Mouse (Mus musculus) limb, embryonic 15.5 days (tissue): Measurements from ENCODE around the gene Slc9c1. TPM values are rescaled to one million over a fixed set of nuclear protein-coding genes. Genes with fewer than 3 reads are reported as not detected.
A peak's percentile ranks its signal among the peaks of the same experiment; 100 is the strongest.

Experiments
- ATAC-seq: fragments of 200-750 bp; cut with Nextera tagmentation; 2 replicates; pipeline ENCODE4 v1.8.0; 2017; ENCODE audit warnings: low read depth, moderate TSS enrichment; ENCODE audit not compliant: insufficient number of reproducible peaks, low FRiP score, low TSS enrichment
- H3K27ac ChIP-seq: fragments of 300-500 bp; sonication (generic); 2 replicates; pipeline ENCODE4 v1.5.1; 2015; ENCODE audit warnings: moderate library complexity, mild to moderate bottlenecking, inconsistent platforms
- H3K27me3 ChIP-seq: fragments of 300-500 bp; sonication (generic); 2 replicates; pipeline ENCODE4 v1.6.1; 2015; ENCODE audit warnings: inconsistent platforms
- H3K36me3 ChIP-seq: fragments of 300-500 bp; sonication (generic); 2 replicates; pipeline ENCODE4 v1.6.1; 2015; ENCODE audit warnings: inconsistent platforms
- H3K4me1 ChIP-seq: fragments of 300-500 bp; sonication (generic); 2 replicates; pipeline ENCODE4 v1.6.1; 2015; ENCODE audit warnings: inconsistent platforms
- H3K4me2 ChIP-seq: fragments of 300-500 bp; sonication (generic); 2 replicates; pipeline ENCODE4 v1.6.1; 2015; ENCODE audit warnings: mild to moderate bottlenecking, inconsistent platforms
- H3K4me3 ChIP-seq: fragments of 300-500 bp; sonication (generic); 2 replicates; pipeline ENCODE4 v1.5.1; 2015; ENCODE audit warnings: mild to moderate bottlenecking, inconsistent platforms
- H3K9ac ChIP-seq: fragments of 300-500 bp; sonication (generic); 2 replicates; pipeline ENCODE4 v1.6.1; 2015; ENCODE audit warnings: inconsistent platforms
- H3K9me3 ChIP-seq: fragments of 300-500 bp; sonication (generic); 2 replicates; pipeline ENCODE4 v1.6.1; 2016; ENCODE audit warnings: inconsistent platforms
- WGBS: fragments of 180-500 bp; shearing (Covaris S2); methylation state at CpG from one replicate; pipeline ENCODE4 v1.1.7; 2015; 5-methylcytosine and 5-hydroxymethylcytosine counted together
- polyA plus RNA-seq: library from polyadenylated mRNA; unstranded; fragments of >200 nt; fragmentation: Nextera tagmentation; extraction: Ambion mirVana; gene quantifications from 2 replicates; pipeline ENCODE4 v1.2.1, GENCODE M21; 2015

Slc9c1 gene
- polyA plus RNA-seq, 1 experiment from 2014 or later = not detected

GRCm38 (mm10) chr16:45629497-45630105 is 94.5 kb downstream of the Slc9c1 start:
- Histone ChIP-seq H3K9ac (no peak overlapping the region), H3K27me3 (no peaks in the 10 kb centered on the region), H3K27ac (no peak overlapping the region), H3K9me3 (no peaks in the 10 kb centered on the region), H3K4me1 (0 out of 2 replicates have a peak, but pooled peaks cover 3% of the 10 kb centered on the region), H3K4me3 (no peak overlapping the region), H3K4me2 (no peak overlapping the region), H3K36me3 (no peaks in the 10 kb centered on the region)
- ATAC-seq = no peak
- WGBS = 76% methylated on average over 8 of the region's 8 CpGs

GRCm38 (mm10) chr16:45630347-45630960 is 95.3 kb downstream of the Slc9c1 start:
- ATAC-seq = no peak
- H3K36me3 ChIP-seq = no peaks in the 10 kb centered on the region
- H3K27me3 ChIP-seq = no peaks in the 10 kb centered on the region
- no peaks in the 10 kb centered on the region for H3K9me3 ChIP-seq
- no peak overlapping the region for H3K4me2 ChIP-seq
- H3K4me1 ChIP-seq = 0 out of 2 replicates have a peak, but pooled peaks cover 3% of the 10 kb centered on the region
- H3K9ac ChIP-seq = no peak overlapping the region
- no peak overlapping the region for H3K4me3 ChIP-seq
- no peak overlapping the region for H3K27ac ChIP-seq
- WGBS = 40% methylated on average over 5 of the region's 5 CpGs

GRCm38 (mm10) chr16:45632420-45632819 is 97.3 kb downstream of the Slc9c1 start:
- Histone ChIP-seq H3K27ac (no peak overlapping the region), H3K9ac (no peak overlapping the region), H3K27me3 (no peaks in the 10 kb centered on the region), H3K4me3 (no peak overlapping the region), H3K36me3 (no peaks in the 10 kb centered on the region), H3K4me1 (0 out of 2 replicates have a peak, but pooled peaks cover 3% of the 10 kb centered on the region), H3K4me2 (no peak overlapping the region), H3K9me3 (no peaks in the 10 kb centered on the region)
- no peak for ATAC-seq
- 73% methylated on average over 4 of the region's 4 CpGs for WGBS

GRCm38 (mm10) chr16:45635826-45636225 is 100.7 kb downstream of the Slc9c1 start:
- H3K9ac ChIP-seq = no peak overlapping the region
- no peak overlapping the region for H3K4me3 ChIP-seq
- H3K27me3 ChIP-seq = no peaks in the 10 kb centered on the region
- no peak overlapping the region for H3K4me2 ChIP-seq
- WGBS = 73% methylated on average over 2 of the region's 2 CpGs
- no peak for ATAC-seq
- no peaks in the 10 kb centered on the region for H3K36me3 ChIP-seq
- no peaks in the 10 kb centered on the region for H3K4me1 ChIP-seq
- no peak overlapping the region for H3K27ac ChIP-seq
- H3K9me3 ChIP-seq = no peaks in the 10 kb centered on the region

- H3K27ac ChIP-seq = no peak overlapping the region
- H3K9ac ChIP-seq = no peak overlapping the region
- ATAC-seq = no peak
- H3K9me3 ChIP-seq = no peaks in the 10 kb centered on the region
- no peak overlapping the region for H3K4me2 ChIP-seq
- H3K27me3 ChIP-seq = no peaks in the 10 kb centered on the region
- 0 out of 2 replicates have a peak, but pooled peaks cover 2% of the 10 kb centered on the region for H3K4me1 ChIP-seq
- no peaks in the 10 kb centered on the region for H3K36me3 ChIP-seq
- H3K4me3 ChIP-seq = no peak overlapping the region
- 70% methylated on average over 10 of the region's 10 CpGs for WGBS
Observed at GRCm38 (mm10) chr16:45640070-45640762, 105.1 kb downstream of the Slc9c1 start.

GRCm38 (mm10) chr16:45641301-45641700 is 106.2 kb downstream of the Slc9c1 start:
- no peak overlapping the region for H3K4me3 ChIP-seq
- 58% methylated on average over 3 of the region's 3 CpGs for WGBS
- H3K9ac ChIP-seq = no peak overlapping the region
- H3K27me3 ChIP-seq = no peaks in the 10 kb centered on the region
- 0 out of 2 replicates have a peak, but pooled peaks cover 2% of the 10 kb centered on the region for H3K4me1 ChIP-seq
- ATAC-seq = no peak
- no peaks in the 10 kb centered on the region for H3K36me3 ChIP-seq
- no peak overlapping the region for H3K27ac ChIP-seq
- no peak overlapping the region for H3K4me2 ChIP-seq
- H3K9me3 ChIP-seq = no peaks in the 10 kb centered on the region

- Histone ChIP-seq H3K36me3 (no peaks in the 10 kb centered on the region), H3K4me1 (0 out of 2 replicates have a peak, but pooled peaks cover 2% of the 10 kb centered on the region), H3K27ac (no peak overlapping the region), H3K4me3 (no peak overlapping the region), H3K9ac (no peak overlapping the region), H3K27me3 (no peaks in the 10 kb centered on the region), H3K9me3 (no peaks in the 10 kb centered on the region), H3K4me2 (no peak overlapping the region)
- ATAC-seq = no peak
- 83% methylated on average over 3 of the region's 3 CpGs for WGBS
Observed at GRCm38 (mm10) chr16:45643944-45644343, 108.8 kb downstream of the Slc9c1 start.

- 0 out of 2 replicates have a peak, but pooled peaks cover 2% of the 10 kb centered on the region for H3K4me1 ChIP-seq
- WGBS = 55% methylated on average over 6 of the region's 6 CpGs
- H3K9me3 ChIP-seq = no peaks in the 10 kb centered on the region
- H3K9ac ChIP-seq = no peak overlapping the region
- H3K27me3 ChIP-seq = no peaks in the 10 kb centered on the region
- H3K27ac ChIP-seq = no peak overlapping the region
- no peak overlapping the region for H3K4me3 ChIP-seq
- H3K4me2 ChIP-seq = no peak overlapping the region
- no peaks in the 10 kb centered on the region for H3K36me3 ChIP-seq
- ATAC-seq = no peak
Observed at GRCm38 (mm10) chr16:45644380-45644779, 109.3 kb downstream of the Slc9c1 start.

GRCm38 (mm10) chr16:45651497-45651896 is 116.4 kb downstream of the Slc9c1 start:
- 54% methylated on average over 2 of the region's 2 CpGs for WGBS
- H3K9me3 ChIP-seq = no peaks in the 10 kb centered on the region
- no peak for ATAC-seq
- no peak overlapping the region for H3K4me2 ChIP-seq
- no peaks in the 10 kb centered on the region for H3K36me3 ChIP-seq
- no peak overlapping the region for H3K27ac ChIP-seq
- H3K4me1 ChIP-seq = peaks cover 11% of the 10 kb centered on the region
- no peak overlapping the region for H3K9ac ChIP-seq
- H3K4me3 ChIP-seq = no peak overlapping the region
- H3K27me3 ChIP-seq = peaks cover 6% of the 10 kb centered on the region; the same call in 1 of the 2 replicates

GRCm38 (mm10) chr16:45653009-45653933 is 118.2 kb downstream of the Slc9c1 start:
- no peak for ATAC-seq
- Histone ChIP-seq H3K9ac (no peak overlapping the region), H3K27me3 (peaks cover 6% of the 10 kb centered on the region; the same call in 1 of the 2 replicates), H3K9me3 (no peaks in the 10 kb centered on the region), H3K4me3 (peak overlapping the region; percentile 28), H3K36me3 (no peaks in the 10 kb centered on the region), H3K27ac (no peak overlapping the region), H3K4me2 (peak overlapping the region; percentile 49), H3K4me1 (peaks cover 11% of the 10 kb centered on the region)
- 15% methylated on average over 17 of the region's 17 CpGs for WGBS

GRCm38 (mm10) chr16:45653934-45654332 is 118.8 kb downstream of the Slc9c1 start, which contains the start of gene BC016579:
Gene BC016579 (minus strand): TSS chr16:45654068.
- H3K9ac ChIP-seq = no peak within 1 kb of the TSS
- ATAC-seq = no peak
- WGBS = 7% methylated on average over 20 of the region's 20 CpGs

More at GRCm38 (mm10) chr16:45653934-45654332, 118.8 kb downstream of the Slc9c1 start, which contains the start of gene BC016579:
- Histone ChIP-seq H3K4me3 (peak within 1 kb of the TSS; percentile 28), H3K27me3 (peaks cover 6% of the 10 kb centered on the region; the same call in 1 of the 2 replicates), H3K4me2 (peak within 1 kb of the TSS; percentile 49), H3K9me3 (no peaks in the 10 kb centered on the region), H3K36me3 (no peaks in the 10 kb centered on the region), H3K4me1 (peaks cover 11% of the 10 kb centered on the region), H3K27ac (no peak within 1 kb of the TSS)
